Mouse (Mus musculus) embryonic facial prominence, embryonic 14.5 days (tissue): ENCODE measurements at regions not wholly inside any gene's neighbourhood (a gene's known extent, or its start where the extent isn't known, plus 50 kb on each side); places are given as distances from the start of the nearest gene placed in this dataset.

Experiments
- ATAC-seq: fragments of 200-750 bp; cut with Nextera tagmentation; 2 replicates; pipeline ENCODE4 v1.8.0; 2017; ENCODE audit warnings: low read depth, moderate number of reproducible peaks, moderate TSS enrichment
- DNase-seq: peaks from one replicate; pipeline ENCODE4 v3.0.0-alpha.2; 2015; ENCODE audit warnings: low spot score
- H3K27ac ChIP-seq: fragments of 300-500 bp; sonication (generic); replicated peaks from 2 replicates; pipeline ENCODE4 v1.5.1; 2014; ENCODE audit warnings: low read depth, mild to moderate bottlenecking, low read length, moderate library complexity
- H3K27me3 ChIP-seq: fragments of 300-500 bp; sonication (generic); replicated peaks from 2 replicates; pipeline ENCODE4 v1.6.1; 2014; ENCODE audit warnings: low read length; ENCODE audit not compliant: control insufficient read depth, insufficient read depth
- H3K36me3 ChIP-seq: fragments of 300-500 bp; sonication (generic); 2 replicates; pipeline ENCODE4 v1.6.1; 2014; ENCODE audit warnings: low read length, mixed read lengths; ENCODE audit not compliant: control insufficient read depth, insufficient read depth
- H3K4me1 ChIP-seq: fragments of 300-500 bp; sonication (generic); 2 replicates; pipeline ENCODE4 v1.6.1; 2014; ENCODE audit warnings: antibody characterized with exemption, low read length; ENCODE audit not compliant: control insufficient read depth, insufficient read depth
- H3K4me2 ChIP-seq: fragments of 300-500 bp; sonication (generic); 2 replicates; pipeline ENCODE4 v1.6.1; 2014; ENCODE audit warnings: low read depth, mild to moderate bottlenecking, low read length, moderate library complexity, mixed read lengths
- H3K4me3 ChIP-seq: fragments of 300-500 bp; sonication (generic); 2 replicates; pipeline ENCODE4 v1.5.1; 2014; ENCODE audit warnings: low read depth, mild to moderate bottlenecking, low read length
- H3K9ac ChIP-seq: fragments of 300-500 bp; sonication (generic); 2 replicates; pipeline ENCODE4 v1.6.1; 2014; ENCODE audit warnings: low read depth, mild to moderate bottlenecking, low read length, moderate library complexity, mixed read lengths
- H3K9me3 ChIP-seq: fragments of 300-500 bp; sonication (generic); 2 replicates; pipeline ENCODE4 v1.6.1; 2016; ENCODE audit warnings: low read length; ENCODE audit not compliant: control insufficient read depth
- WGBS: fragments of 180-500 bp; shearing (Covaris S2); extraction: QIAGEN DNeasy Blood & Tissue Kit; methylation state at CpG from one replicate; pipeline ENCODE4 v1.1.7; 2014; 5-methylcytosine and 5-hydroxymethylcytosine counted together

DNA sequence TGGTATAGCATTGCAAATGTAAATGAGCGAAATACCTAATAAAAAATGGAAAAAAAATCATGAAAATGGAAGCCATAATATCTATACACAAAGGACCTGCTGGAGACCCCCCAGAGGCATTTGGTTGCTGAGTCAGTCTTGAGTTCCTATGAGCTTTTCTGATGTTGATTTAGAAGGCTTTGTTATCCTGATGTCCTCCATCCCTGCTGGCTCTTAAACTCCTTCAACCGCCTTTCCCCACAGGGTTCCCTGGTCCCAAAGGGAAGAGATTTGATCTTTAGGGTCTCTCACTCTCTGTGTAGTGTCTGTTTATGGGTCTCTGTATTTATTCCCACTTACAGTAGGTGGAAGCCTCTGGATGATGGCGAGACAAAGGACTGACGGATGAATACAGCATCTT lies 356.6 kb upstream of the Robo2 start:
- DNase-seq = no peak
- Histone ChIP-seq H3K27ac (no peak overlapping the region), H3K4me2 (no peak overlapping the region), H3K9ac (no peak overlapping the region), H3K9me3 (no peaks in the 10 kb centered on the region), H3K4me1 (no peaks in the 10 kb centered on the region), H3K36me3 (no peaks in the 10 kb centered on the region), H3K27me3 (no peaks in the 10 kb centered on the region), H3K4me3 (no peak overlapping the region)
- no peak for ATAC-seq
- WGBS = 88% methylated on average over 4 of the region's 4 CpGs

DNA sequence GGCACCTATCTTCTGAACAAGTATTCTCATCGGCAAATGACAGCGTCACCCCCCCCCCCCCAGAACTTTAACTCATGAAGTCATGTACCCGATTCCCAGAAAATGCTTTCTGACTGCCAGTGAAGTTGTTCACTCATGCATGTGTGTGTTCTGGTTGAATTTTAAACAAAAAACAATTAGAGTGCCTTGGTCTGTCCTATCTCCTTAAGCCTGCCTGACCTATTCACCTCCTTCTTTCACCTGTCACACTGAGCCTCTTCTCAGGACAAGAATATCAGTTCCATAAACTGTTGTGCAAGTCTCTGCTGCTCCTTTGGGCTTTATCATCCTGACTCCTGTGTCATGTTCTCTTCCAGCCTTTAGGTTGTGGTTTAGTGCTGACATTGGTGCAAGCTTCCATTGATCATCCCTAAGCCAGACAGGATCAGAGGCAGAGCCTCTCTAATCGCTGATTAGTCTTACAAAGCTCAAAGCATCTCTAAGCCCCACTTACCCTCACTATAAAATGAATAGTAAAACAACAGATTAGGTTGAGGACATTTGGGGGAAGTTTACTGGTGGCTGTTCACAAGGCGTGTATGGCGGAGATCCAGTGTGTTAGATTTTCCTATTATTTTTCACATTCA lies 345.2 kb upstream of the Robo2 start:
- Histone ChIP-seq H3K9ac (no peak overlapping the region), H3K9me3 (0 out of 2 replicates have a peak, but pooled peaks cover 6% of the 10 kb centered on the region), H3K4me3 (no peak overlapping the region), H3K36me3 (no peaks in the 10 kb centered on the region), H3K4me2 (no peak overlapping the region), H3K27me3 (no peaks in the 10 kb centered on the region), H3K4me1 (no peaks in the 10 kb centered on the region), H3K27ac (no peak overlapping the region)
- DNase-seq (no peak), ATAC-seq (no peak)
- WGBS = 70% methylated on average over 6 of the region's 6 CpGs

DNA sequence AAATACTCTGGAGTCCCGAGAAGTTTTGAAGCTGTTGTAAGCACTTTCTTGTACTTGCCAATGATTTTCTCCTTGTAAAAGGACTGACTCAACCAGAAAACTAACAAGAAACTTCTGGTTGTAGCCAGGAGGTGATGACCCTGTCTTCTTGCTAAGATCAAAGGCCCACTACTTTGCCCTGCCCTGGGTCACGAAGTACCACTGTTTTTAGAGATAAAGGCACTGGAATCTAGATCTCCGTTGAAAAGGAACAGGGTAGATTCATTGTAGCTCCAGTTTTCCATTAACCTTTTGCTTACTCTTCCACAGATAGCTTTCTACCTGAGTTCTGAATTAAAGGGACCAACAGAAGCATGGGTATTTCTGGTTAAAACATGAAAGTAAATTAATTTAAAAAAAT lies 339.3 kb upstream of the Robo2 start:
- 19% methylated on average over 3 of the region's 3 CpGs for WGBS
- no peak for ATAC-seq

DNA sequence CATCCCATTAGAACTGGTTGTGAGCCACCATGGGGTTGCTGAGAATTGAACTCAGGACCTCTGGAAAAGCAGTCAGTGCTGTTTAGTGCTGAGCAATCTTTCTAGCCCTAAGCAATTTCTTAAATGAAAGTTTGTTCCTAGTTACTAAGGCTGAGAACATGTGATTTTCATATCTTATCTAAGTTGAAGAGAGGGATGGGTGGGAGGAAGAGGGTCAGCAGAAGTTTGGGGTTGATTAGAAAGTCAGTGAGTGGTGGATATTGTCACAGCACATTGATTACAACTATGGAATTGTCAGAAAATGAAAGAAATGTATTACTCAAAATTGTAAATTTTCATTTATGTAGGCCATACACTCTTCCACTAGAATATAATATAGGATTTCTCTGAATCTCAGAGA lies 337.4 kb upstream of the Robo2 start:
- no peaks in the 10 kb centered on the region for H3K27me3 ChIP-seq
- 0 out of 2 replicates have a peak, but pooled peaks cover 6% of the 10 kb centered on the region for H3K9me3 ChIP-seq
- no peak overlapping the region for H3K4me2 ChIP-seq
- no peaks in the 10 kb centered on the region for H3K4me1 ChIP-seq
- ATAC-seq = no peak
- H3K4me3 ChIP-seq = no peak overlapping the region
- no peak for DNase-seq
- no peaks in the 10 kb centered on the region for H3K36me3 ChIP-seq
- H3K9ac ChIP-seq = no peak overlapping the region
- H3K27ac ChIP-seq = no peak overlapping the region

More for the DNA sequence above, 339.3 kb upstream of the Robo2 start:
- Histone ChIP-seq H3K9ac (no peak overlapping the region), H3K4me2 (no peak overlapping the region), H3K27me3 (no peaks in the 10 kb centered on the region), H3K4me1 (no peaks in the 10 kb centered on the region), H3K36me3 (no peaks in the 10 kb centered on the region), H3K9me3 (0 out of 2 replicates have a peak, but pooled peaks cover 6% of the 10 kb centered on the region), H3K4me3 (no peak overlapping the region), H3K27ac (no peak overlapping the region)
- DNase-seq = no peak

DNA sequence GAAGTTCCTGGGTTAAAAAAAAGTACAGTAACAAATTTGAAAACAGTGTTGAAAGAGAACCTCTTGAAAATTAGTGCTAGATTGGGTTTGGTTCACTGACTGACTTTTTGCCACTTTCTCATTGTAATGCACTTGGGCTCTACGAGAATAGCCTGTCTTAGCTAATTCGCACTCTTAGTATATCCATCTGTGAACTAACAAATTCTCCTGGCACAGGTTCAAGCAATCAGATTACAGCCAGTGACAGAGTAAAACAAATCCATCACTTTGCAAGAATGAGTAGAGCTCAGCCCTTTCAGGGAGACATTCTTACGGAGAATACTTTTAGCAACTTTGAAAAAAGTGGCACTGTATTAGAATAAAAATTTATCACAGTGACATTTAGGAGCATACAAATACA lies 331.9 kb upstream of the Robo2 start:
- Histone ChIP-seq H3K36me3 (no peaks in the 10 kb centered on the region), H3K27me3 (no peaks in the 10 kb centered on the region), H3K27ac (no peak overlapping the region), H3K4me2 (no peak overlapping the region), H3K4me1 (no peaks in the 10 kb centered on the region), H3K4me3 (no peak overlapping the region), H3K9me3 (no peaks in the 10 kb centered on the region), H3K9ac (no peak overlapping the region)
- ATAC-seq (no peak), DNase-seq (no peak)
- WGBS = 56% methylated on average over 3 of the region's 3 CpGs

DNA sequence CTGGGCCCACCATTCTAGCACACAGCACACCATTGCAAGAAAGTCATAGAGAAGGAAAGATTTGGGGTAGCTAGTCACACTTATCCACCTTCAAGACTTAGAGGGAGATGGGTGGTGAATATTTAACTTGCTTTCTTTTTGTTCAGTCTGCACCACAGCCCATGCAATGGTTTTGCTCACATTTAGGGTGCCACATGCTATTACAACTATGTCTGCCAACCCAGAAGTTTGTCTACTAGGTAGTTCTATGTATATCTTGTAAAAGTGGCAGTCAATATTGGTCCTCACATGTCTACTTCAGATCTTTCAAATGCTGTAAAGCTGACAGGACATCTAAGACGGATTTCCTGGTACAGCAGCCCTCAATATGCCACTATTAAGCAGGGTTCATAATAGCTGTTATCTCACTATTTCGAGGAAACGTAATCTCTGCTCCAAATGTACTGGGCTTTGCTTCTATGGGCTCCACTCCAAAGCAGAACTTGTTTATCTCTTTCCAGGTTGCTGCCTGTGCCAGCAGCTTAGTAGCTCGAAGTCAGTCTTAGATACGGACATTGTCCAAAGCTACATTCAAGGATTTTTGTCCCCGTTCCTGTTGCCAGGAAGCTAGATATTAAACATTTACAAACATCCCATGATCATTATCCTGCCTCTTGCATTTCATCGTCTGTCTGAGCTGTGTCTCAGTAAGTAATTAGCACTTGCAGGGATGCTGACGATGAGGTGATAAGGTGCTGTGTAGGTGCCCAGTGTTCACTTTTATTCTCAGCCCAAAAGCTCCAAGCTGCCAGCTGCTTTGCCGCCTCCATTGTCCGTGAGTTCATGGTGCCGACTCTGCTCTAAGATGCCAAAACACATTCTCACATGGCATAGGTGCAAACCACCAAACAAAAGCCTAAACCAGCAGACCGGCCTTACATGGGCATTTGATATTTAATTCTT lies 327.8 kb upstream of the Robo2 start:
- no peak for ATAC-seq
- Histone ChIP-seq H3K4me3 (no peak overlapping the region), H3K4me1 (no peaks in the 10 kb centered on the region), H3K9me3 (no peaks in the 10 kb centered on the region), H3K36me3 (no peaks in the 10 kb centered on the region), H3K4me2 (no peak overlapping the region), H3K27me3 (no peaks in the 10 kb centered on the region), H3K27ac (no peak overlapping the region), H3K9ac (no peak overlapping the region)
- 68% methylated on average over 12 of the region's 12 CpGs for WGBS
- no peak for DNase-seq

DNA sequence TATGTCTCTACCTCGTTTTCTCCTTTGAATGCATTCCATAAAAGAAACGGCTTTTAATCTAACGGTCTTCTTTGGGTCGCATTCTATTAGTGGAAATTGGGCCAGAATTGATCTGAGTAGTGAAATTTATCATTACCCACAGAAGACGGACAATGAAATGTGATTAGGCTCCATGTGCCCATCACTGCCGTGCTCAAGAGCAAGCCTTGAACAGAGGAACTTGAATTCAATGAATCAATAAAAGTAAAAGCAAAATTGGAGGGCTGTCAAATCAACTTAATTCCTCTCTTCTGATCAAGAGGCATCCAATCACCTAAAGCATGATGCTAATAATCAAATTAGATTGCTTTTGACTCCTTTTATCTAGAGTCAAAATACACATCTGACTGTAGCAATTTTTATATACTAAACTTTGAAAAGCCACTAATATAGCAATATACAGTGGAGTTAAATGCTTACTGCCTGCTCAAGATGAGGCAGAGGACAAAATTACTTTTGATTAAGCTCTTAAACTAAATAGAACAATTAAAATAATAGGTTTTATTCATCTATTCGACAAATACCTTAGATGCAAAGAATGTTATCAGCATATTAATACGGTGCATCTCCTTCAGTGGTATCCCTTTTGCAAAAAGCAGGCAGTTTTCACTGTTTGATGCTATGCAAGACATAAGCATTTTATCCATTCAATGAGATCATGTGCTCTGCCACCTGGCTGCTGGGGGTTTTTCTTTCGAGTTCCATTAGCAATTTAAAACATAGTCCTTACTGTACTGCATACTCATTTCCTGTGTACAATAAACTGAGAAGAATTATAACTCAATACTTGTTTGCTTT lies 321.5 kb upstream of the Robo2 start:
- no peaks in the 10 kb centered on the region for H3K9me3 ChIP-seq
- no peak overlapping the region for H3K27ac ChIP-seq
- DNase-seq = no peak
- WGBS = 79% methylated on average over 9 of the region's 9 CpGs
- no peaks in the 10 kb centered on the region for H3K27me3 ChIP-seq
- H3K4me3 ChIP-seq = no peak overlapping the region
- H3K9ac ChIP-seq = no peak overlapping the region
- H3K4me2 ChIP-seq = no peak overlapping the region
- ATAC-seq = no peak
- H3K4me1 ChIP-seq = no peaks in the 10 kb centered on the region
- no peaks in the 10 kb centered on the region for H3K36me3 ChIP-seq

DNA sequence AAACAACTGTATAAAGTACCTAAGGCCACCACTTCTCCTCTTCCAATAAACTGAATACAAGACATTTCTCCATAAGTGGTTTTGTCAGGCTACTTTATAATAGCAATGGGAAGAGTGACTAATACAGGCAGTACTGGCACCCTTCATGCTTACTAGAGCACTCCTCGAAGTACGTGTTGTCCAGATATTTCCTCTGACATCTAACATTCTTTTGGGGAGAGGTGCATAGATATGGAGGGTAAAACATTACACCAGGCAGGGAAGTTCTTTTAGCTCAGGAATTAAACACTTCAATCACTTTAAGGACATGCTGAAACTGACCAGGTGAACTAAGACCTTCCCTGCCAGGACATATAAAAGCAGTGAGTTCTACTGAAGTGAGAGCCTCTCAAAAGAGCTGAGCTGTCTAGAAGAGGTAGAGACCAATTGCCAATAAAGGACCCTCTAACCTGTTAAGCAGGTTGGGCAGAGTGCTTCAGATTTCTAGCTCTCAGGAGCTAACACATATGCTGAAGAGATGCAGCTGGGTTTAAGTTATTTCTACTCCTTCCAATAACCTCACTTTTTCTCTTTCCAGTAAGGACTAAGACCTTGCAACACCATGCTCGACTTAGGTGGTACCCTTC lies 318.7 kb upstream of the Robo2 start:
- H3K9ac ChIP-seq = no peak overlapping the region
- no peaks in the 10 kb centered on the region for H3K27me3 ChIP-seq
- ATAC-seq (no peak), DNase-seq (no peak)
- no peak overlapping the region for H3K4me2 ChIP-seq
- H3K4me1 ChIP-seq = no peaks in the 10 kb centered on the region
- 76% methylated on average over 3 of the region's 3 CpGs for WGBS
- H3K36me3 ChIP-seq = no peaks in the 10 kb centered on the region
- no peak overlapping the region for H3K4me3 ChIP-seq
- no peaks in the 10 kb centered on the region for H3K9me3 ChIP-seq
- H3K27ac ChIP-seq = no peak overlapping the region
